Mouse (Mus musculus) C2C12 (cell line): Measurements from ENCODE around the gene Fn3k. TPM values are rescaled to one million over a fixed set of nuclear protein-coding genes. Genes with fewer than 3 reads are reported as not detected.

Experiments
- H3K27me3 ChIP-seq: one replicate; pipeline ENCODE4 v1.6.1; 2011; ENCODE audit not compliant: control insufficient read depth, insufficient read depth, insufficient read length
- H3K36me3 ChIP-seq: one replicate; pipeline ENCODE4 v1.6.1; 2011; ENCODE audit not compliant: control insufficient read depth, insufficient read depth
- H3K4me3 ChIP-seq: one replicate; pipeline ENCODE4 v1.5.1; 2011; ENCODE audit warnings: mild to moderate bottlenecking, control low read depth; ENCODE audit not compliant: poor library complexity, insufficient read depth, severe bottlenecking
- H3K79me2 ChIP-seq: one replicate; pipeline ENCODE4 v1.6.1; 2011; ENCODE audit not compliant: control insufficient read depth, insufficient read depth
- H3K79me3 ChIP-seq: one replicate; pipeline ENCODE4 v1.6.1; 2011; ENCODE audit warnings: low read depth, control low read depth
- H3ac ChIP-seq: one replicate; pipeline ENCODE3; 2011; ENCODE audit warnings: low read depth; ENCODE audit not compliant: control insufficient read depth, insufficient read length
- CEBPB ChIP-seq: IDR thresholded peaks from one replicate; pipeline ENCODE4 v1.6.1; 2011; ENCODE audit warnings: low read depth, mild to moderate bottlenecking, control low read depth, moderate library complexity
- CTCF ChIP-seq: IDR thresholded peaks from one replicate; pipeline ENCODE4 v1.5.1; 2011; ENCODE audit not compliant: control insufficient read depth, insufficient read depth, insufficient read length
- FOSL1 ChIP-seq: IDR thresholded peaks from one replicate; pipeline ENCODE4 v1.8.0; 2011; ENCODE audit warnings: mild to moderate bottlenecking, low read length; ENCODE audit not compliant: poor library complexity, insufficient read depth, severe bottlenecking
- MAX ChIP-seq: IDR thresholded peaks from one replicate; pipeline ENCODE4 v1.6.1; 2011; ENCODE audit warnings: mild to moderate bottlenecking, control low read depth
- MYOD1 ChIP-seq: IDR thresholded peaks from one replicate; pipeline ENCODE4 v1.6.1; 2011; ENCODE audit warnings: low read depth; ENCODE audit not compliant: control insufficient read depth, insufficient read length
- MYOG ChIP-seq: IDR thresholded peaks from one replicate; pipeline ENCODE4 v1.6.1; 2011; ENCODE audit not compliant: control insufficient read depth, insufficient read length; ENCODE audit errors: extremely low read depth
- USF1 ChIP-seq: IDR thresholded peaks from one replicate; pipeline ENCODE4 v1.6.1; 2011; ENCODE audit warnings: low read depth, mild to moderate bottlenecking, control low read depth, moderate library complexity
- polyA plus RNA-seq: library from polyadenylated mRNA; unstranded; fragments of >200 nt; fragmentation: generic; extraction: Trizol; gene quantifications from one replicate; pipeline ENCODE4 v1.2.1, GENCODE M21; 2012; ENCODE audit warnings: missing spikeins

Fn3k gene
- polyA plus RNA-seq, 1 experiment = 0.04 TPM

DNA sequence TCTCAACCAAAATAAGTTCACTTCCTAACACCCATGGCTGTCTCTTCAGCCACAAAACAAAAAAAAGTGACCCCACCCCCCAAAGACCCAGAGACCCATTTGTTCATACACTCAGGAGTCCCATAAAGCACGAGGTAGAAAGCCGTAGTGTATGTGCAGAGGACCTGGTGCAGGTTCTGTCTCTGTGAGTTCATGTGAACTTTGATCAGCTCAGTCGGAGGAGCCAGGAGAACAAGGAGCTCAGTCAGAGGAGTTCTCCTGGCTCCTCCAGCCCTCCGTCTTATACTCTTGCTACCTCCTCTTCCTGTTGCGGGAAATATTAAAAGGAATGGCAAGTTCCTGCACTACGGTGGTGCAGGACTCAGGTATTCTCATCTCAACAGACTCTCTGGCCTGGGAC, 32.7 kb downstream of the Fn3k start:
- TF ChIP-seq FOSL1 (no peak), MYOG (no peak), USF1 (no peak), MYOD1 (no peak), MAX (no peak), CEBPB (no peak), CTCF (no peak)
- H3K36me3 ChIP-seq = peaks cover 51% of the 10 kb centered on the region
- H3K79me3 ChIP-seq = no peaks in the 10 kb centered on the region
- no peaks in the 10 kb centered on the region for H3K79me2 ChIP-seq
- no peaks in the 10 kb centered on the region for H3K27me3 ChIP-seq
- H3ac ChIP-seq = no peak overlapping the region
- no peak overlapping the region for H3K4me3 ChIP-seq

DNA sequence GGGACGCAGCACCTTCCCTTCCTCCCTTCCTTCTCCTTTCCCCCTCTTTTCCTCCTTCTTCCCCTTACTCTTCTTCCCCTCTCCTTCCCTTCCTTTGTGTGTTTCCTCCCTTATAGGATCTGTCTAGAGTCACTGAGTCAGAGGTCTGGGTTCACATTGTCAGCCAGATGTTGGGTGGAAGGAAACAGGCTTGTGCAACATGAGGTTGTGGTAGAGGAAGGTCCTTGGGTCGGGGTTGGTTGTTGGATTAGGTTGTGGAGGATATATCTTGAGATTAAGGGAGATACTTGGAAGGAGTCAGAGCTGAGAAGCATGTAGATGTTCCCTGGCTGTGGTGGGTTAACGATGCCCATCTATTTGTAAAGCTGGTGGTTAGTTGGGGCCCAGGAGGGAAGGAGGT, 40.1 kb downstream of the Fn3k start:
- no peaks in the 10 kb centered on the region for H3K79me3 ChIP-seq
- TF ChIP-seq MYOD1 (no peak), MAX (no peak), MYOG (no peak), USF1 (no peak), FOSL1 (no peak), CTCF (no peak), CEBPB (no peak)
- H3K79me2 ChIP-seq = peaks cover 4% of the 10 kb centered on the region
- H3ac ChIP-seq = no peak overlapping the region
- no peak overlapping the region for H3K4me3 ChIP-seq
- peaks cover 45% of the 10 kb centered on the region for H3K36me3 ChIP-seq
- H3K27me3 ChIP-seq = no peaks in the 10 kb centered on the region

DNA sequence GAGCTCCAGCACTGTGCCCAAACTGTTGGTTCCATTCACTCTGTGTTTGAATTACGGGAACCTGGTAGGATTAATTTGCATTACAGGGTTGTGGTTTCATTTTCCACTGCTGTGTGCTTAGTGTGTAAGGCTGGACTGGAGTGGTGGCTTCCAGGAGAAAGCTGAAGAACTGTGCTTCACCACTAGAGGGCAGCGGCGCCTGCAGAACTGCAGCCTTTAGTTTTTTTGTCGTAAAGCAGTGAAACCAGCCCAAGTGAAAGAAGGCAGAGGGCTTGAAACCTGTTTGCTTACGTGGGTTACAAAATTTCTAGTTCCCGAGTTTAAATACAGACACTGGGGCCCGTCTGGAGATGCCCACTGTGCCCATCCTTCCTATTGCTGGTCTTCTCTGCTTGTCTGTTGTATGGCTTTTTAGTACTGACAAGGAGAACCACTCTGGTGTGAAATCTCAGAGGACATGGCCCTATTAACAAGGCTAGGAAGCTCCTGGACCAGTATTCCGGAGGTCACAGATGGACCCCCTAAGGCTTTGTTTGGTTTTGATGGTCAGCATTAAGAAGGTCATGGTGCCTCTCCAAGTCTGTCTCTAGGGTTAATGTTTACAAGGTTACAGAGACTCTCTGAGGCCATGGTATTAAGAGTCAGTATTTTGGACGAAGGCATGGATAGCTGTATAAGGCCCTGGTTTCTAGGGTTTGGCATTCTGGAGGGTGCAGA, 41.1 kb downstream of the Fn3k start:
- Histone ChIP-seq H3K79me2 (peaks cover 4% of the 10 kb centered on the region), H3K79me3 (peaks cover 2% of the 10 kb centered on the region), H3K27me3 (no peaks in the 10 kb centered on the region), H3K36me3 (peaks cover 47% of the 10 kb centered on the region), H3K4me3 (no peak overlapping the region), H3ac (no peak overlapping the region)
- peak; percentile 66 for TF ChIP-seq CTCF
- no peak for TF ChIP-seq MYOD1

DNA sequence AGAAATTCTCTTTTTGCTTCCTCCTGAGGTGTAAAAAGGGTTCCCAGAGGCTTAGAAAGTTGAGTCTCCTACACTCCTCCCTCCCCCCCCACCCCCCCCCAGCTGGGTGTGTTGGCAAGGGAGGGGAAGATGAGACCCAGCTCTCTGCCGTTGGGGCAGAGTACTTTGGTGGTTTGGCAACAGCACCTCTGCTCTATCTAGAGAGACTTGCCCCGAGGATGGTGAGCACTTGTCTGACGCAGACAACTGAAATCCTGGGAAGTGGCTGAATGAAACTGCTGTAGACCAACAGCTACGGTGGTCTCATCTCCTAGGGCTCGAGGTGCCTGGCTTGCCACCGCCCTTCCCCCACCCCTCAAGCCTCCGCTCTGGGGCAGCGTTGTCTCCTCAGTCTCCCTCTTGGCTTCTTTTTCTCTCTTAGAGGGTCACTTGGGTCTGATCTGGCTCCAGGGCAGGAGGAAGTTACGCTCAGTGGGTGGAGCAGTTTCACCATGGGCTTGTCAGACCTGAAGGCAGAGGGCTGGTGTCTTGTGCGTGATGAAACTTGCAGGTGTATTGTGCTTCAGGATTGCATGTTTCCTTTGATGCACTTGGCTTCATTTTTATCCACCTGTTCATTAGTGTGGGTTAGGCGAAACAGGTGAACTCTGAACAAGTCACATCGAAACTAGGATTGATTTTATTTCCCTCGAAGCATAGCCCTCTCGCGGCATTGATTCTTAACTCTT, 44.9 kb downstream of the Fn3k start:
- Histone ChIP-seq H3K79me2 (peaks cover 18% of the 10 kb centered on the region), H3K36me3 (peaks cover 42% of the 10 kb centered on the region), H3ac (no peak overlapping the region), H3K4me3 (no peak overlapping the region), H3K79me3 (peaks cover 4% of the 10 kb centered on the region), H3K27me3 (no peaks in the 10 kb centered on the region)
- TF ChIP-seq USF1 = no peak
- no peak for TF ChIP-seq MYOD1
- no peak for TF ChIP-seq CTCF
- no peak for TF ChIP-seq CEBPB
- TF ChIP-seq FOSL1 = no peak
- no peak for TF ChIP-seq MYOG
- TF ChIP-seq MAX = no peak

DNA sequence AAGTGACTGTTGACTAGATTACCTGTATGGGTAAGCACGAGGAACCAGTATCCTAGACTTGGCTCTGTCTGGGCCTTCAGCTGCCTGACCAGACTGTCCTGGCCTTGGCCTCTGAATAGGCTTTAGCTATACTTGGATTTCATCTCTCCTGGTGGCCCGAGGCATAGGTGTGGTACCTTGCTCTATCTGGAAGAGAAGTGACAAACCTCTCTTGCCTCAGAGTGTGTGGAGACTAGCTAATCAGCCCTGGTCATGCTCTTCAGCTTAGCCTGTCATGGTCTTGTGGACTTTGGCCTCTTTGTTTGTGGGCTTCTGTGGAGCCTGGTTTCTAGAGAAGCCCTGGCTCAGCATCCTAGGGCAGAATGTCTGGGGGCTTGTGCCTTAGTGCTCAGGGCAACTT, 46.4 kb downstream of the Fn3k start:
- H3K27me3 ChIP-seq = no peaks in the 10 kb centered on the region
- TF ChIP-seq CTCF (no peak), MAX (no peak), MYOD1 (no peak), USF1 (no peak), FOSL1 (no peak), MYOG (no peak), CEBPB (no peak)
- H3K79me3 ChIP-seq = peaks cover 4% of the 10 kb centered on the region
- H3K79me2 ChIP-seq = peaks cover 33% of the 10 kb centered on the region
- peaks cover 33% of the 10 kb centered on the region for H3K36me3 ChIP-seq
- H3ac ChIP-seq = no peak overlapping the region
- H3K4me3 ChIP-seq = no peak overlapping the region

DNA sequence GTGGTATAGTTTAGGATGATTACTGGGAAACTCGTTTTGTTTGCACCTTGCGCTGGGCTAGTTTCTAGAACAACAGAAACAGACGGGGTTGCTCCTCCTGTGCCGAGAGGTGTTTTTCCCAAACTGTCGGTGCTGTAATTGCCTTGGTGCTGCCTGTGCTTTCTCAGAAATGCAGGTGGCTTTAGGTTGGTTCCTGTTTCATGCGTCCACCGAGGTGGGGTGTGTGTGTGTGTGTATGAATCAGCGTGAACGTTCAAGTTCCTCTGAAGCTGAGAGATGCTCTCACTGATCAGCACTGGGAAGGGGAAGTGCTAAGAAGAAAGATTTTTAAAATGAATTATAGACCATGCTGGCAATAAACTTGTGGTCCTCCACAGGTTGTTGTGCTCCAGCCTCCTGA, 51.2 kb downstream of the Fn3k start:
- Histone ChIP-seq H3ac (no peak overlapping the region), H3K36me3 (peaks cover 6% of the 10 kb centered on the region), H3K79me2 (peaks cover 67% of the 10 kb centered on the region), H3K79me3 (peaks cover 3% of the 10 kb centered on the region), H3K4me3 (no peak overlapping the region), H3K27me3 (no peaks in the 10 kb centered on the region)
- TF ChIP-seq CEBPB (no peak), USF1 (no peak), MAX (no peak), CTCF (no peak), FOSL1 (no peak), MYOG (no peak), MYOD1 (no peak)
